Mouse (Mus musculus) limb, embryonic 10.5 days (tissue): ENCODE measurements around the gene Sdf4. TPM values are rescaled to one million over a fixed set of nuclear protein-coding genes. Genes with fewer than 3 reads are reported as not detected.

Experiments used
- microRNA counts: library from miRNA; unstranded; fragments of <30 nt; microRNA quantifications from one replicate; lab custom pipeline; 2017
- microRNA-seq: library from miRNA; unstranded; fragments of <30 nt; microRNA quantifications from one replicate; pipeline ENCODE4, GENCODE M21; 2017
- polyA plus RNA-seq: library from polyadenylated mRNA; unstranded; fragments of >200 nt; fragmentation: Nextera tagmentation; extraction: Ambion mirVana; gene quantifications from 2 replicates; pipeline ENCODE4 v1.2.1, GENCODE M21; 2016

Sdf4 gene
- polyA plus RNA-seq, 1 experiment from 2014 or later, result 149 TPM

MicroRNAs encoded within 50 kb of the gene (microRNA counts, 519-probe panel; counts per million panel counts)
- microRNA mmu-miR-200a (lab: Ali Mortazavi, UCI), result 684 counts per million, percentile 72 among the panel's probes with 10 or more counts
- 5,607 counts per million, percentile 91 among the panel's probes with 10 or more counts for microRNA mmu-miR-200b (lab: Ali Mortazavi, UCI)
- microRNA mmu-miR-429 (lab: Ali Mortazavi, UCI), result 4,610 counts per million, percentile 83 among the panel's probes with 10 or more counts

Small RNAs within 50 kb of the gene (microRNA-seq; reads per million reads assigned to microRNA genes)
- gene Mir200a (199 reads per million, percentile 57 among the genes with 10 or more reads in this experiment), gene Mir200b (871 reads per million, percentile 72 among the genes with 10 or more reads in this experiment), gene Mir429 (3,218 reads per million, percentile 87 among the genes with 10 or more reads in this experiment)

Other genes starting within 250 kb of the Sdf4 start
- 138 and 161 TPM in 2 replicates for gene Atad3a, start 231.8 kb upstream of the Sdf4 start, polyA plus RNA-seq
- 4.7 and 6.6 TPM in 2 replicates for gene Vwa1, start 218.2 kb upstream of the Sdf4 start, polyA plus RNA-seq
- gene Tmem88b, start 207.0 kb upstream of the Sdf4 start, polyA plus RNA-seq, result 0.30 and 0.33 TPM in 2 replicates
- gene Ankrd65, start 202.4 kb upstream of the Sdf4 start, polyA plus RNA-seq, result 0.18 TPM in 1 of 2 replicates, not detected in the other
- 246 and 297 TPM in 2 replicates for gene Mrpl20, start 190.0 kb upstream of the Sdf4 start, polyA plus RNA-seq
- 174 and 196 TPM in 2 replicates for gene Ccnl2, start 180.4 kb upstream of the Sdf4 start, polyA plus RNA-seq
- 186 and 204 TPM in 2 replicates for gene Aurkaip1, start 161.6 kb upstream of the Sdf4 start, polyA plus RNA-seq
- 39.2 and 48.9 TPM in 2 replicates for gene Mxra8, start 153.2 kb upstream of the Sdf4 start, polyA plus RNA-seq
- 3.8 and 4.7 TPM in 2 replicates for gene Dvl1, start 145.5 kb upstream of the Sdf4 start, polyA plus RNA-seq
- 0.24 and 0.31 TPM in 2 replicates for gene Tas1r3, start 129.5 kb upstream of the Sdf4 start, polyA plus RNA-seq
- 18.9 and 19.0 TPM in 2 replicates for gene Cptp, start 123.4 kb upstream of the Sdf4 start, polyA plus RNA-seq
- gene Ints11, start 123.3 kb upstream of the Sdf4 start, polyA plus RNA-seq, result 106 and 107 TPM in 2 replicates
- 52.4 and 55.5 TPM in 2 replicates for gene Pusl1, start 101.1 kb upstream of the Sdf4 start, polyA plus RNA-seq
- 20.9 and 25.3 TPM in 2 replicates for gene Acap3, start 101.0 kb upstream of the Sdf4 start, polyA plus RNA-seq
- 163 and 168 TPM in 2 replicates for gene Ube2j2, start 49.0 kb upstream of the Sdf4 start, polyA plus RNA-seq
- 23.4 and 24.5 TPM in 2 replicates for gene C1qtnf12, start 30.6 kb upstream of the Sdf4 start, polyA plus RNA-seq
- 13.3 and 14.8 TPM in 2 replicates for gene B3galt6, start 223 bp upstream of the Sdf4 start, polyA plus RNA-seq
- 0.60 and 0.61 TPM in 2 replicates for gene Tnfrsf4, start 21.0 kb downstream of the Sdf4 start, polyA plus RNA-seq
- 1.2 and 1.5 TPM in 2 replicates for gene Tnfrsf18, start 33.3 kb downstream of the Sdf4 start, polyA plus RNA-seq
- 0.54 and 0.67 TPM in 2 replicates for gene Ttll10, start 66.5 kb downstream of the Sdf4 start, polyA plus RNA-seq
- gene 9430015G10Rik, start 117.1 kb downstream of the Sdf4 start, polyA plus RNA-seq, result 76.0 and 78.5 TPM in 2 replicates
- 0.77 and 0.96 TPM in 2 replicates for gene Rnf223, start 137.6 kb downstream of the Sdf4 start, polyA plus RNA-seq
- gene Agrn, start 204.6 kb downstream of the Sdf4 start, polyA plus RNA-seq, result 36.5 and 49.0 TPM in 2 replicates
- gene Isg15, start 207.9 kb downstream of the Sdf4 start, polyA plus RNA-seq, result 0.20 and 0.45 TPM in 2 replicates
- gene AW011738, start 210.4 kb downstream of the Sdf4 start, polyA plus RNA-seq, result 1.1 and 1.2 TPM in 2 replicates
- gene Perm1, start 223.0 kb downstream of the Sdf4 start, polyA plus RNA-seq, result 0.18 and 0.29 TPM in 2 replicates
- 24.2 and 25.2 TPM in 2 replicates for gene Plekhn1, start 242.0 kb downstream of the Sdf4 start, polyA plus RNA-seq
- gene Noc2l, start 243.1 kb downstream of the Sdf4 start, polyA plus RNA-seq, result 103 and 141 TPM in 2 replicates